Mouse (Mus musculus) kidney, embryonic 16.5 days (tissue): ENCODE data around the gene Serinc4. TPM values are rescaled to one million over a fixed set of nuclear protein-coding genes. Genes with fewer than 3 reads are reported as not detected.

Experiments used
- ATAC-seq: fragments of 200-750 bp; cut with Nextera tagmentation; 2 replicates; pipeline ENCODE4 v1.8.0; 2017; ENCODE audit warnings: moderate TSS enrichment; ENCODE audit not compliant: low FRiP score, low TSS enrichment
- H3K27ac ChIP-seq: fragments of 300-500 bp; sonication (generic); 2 replicates; pipeline ENCODE4 v1.5.1; 2014; ENCODE audit warnings: low read length
- H3K27me3 ChIP-seq: fragments of 300-500 bp; sonication (generic); 2 replicates; pipeline ENCODE4 v1.6.1; 2014; ENCODE audit warnings: low read length, control low read depth, mixed read lengths; ENCODE audit not compliant: insufficient read depth
- H3K36me3 ChIP-seq: fragments of 300-500 bp; sonication (generic); 2 replicates; pipeline ENCODE4 v1.6.1; 2014; ENCODE audit warnings: low read length, control low read depth, mixed read lengths; ENCODE audit not compliant: insufficient read depth
- H3K4me1 ChIP-seq: fragments of 300-500 bp; sonication (generic); 2 replicates; pipeline ENCODE4 v1.6.1; 2014; ENCODE audit warnings: low read length, control low read depth, mixed read lengths; ENCODE audit not compliant: insufficient read depth
- H3K4me2 ChIP-seq: fragments of 300-500 bp; sonication (generic); replicated peaks from 2 replicates; pipeline ENCODE4 v1.6.1; 2014; ENCODE audit warnings: low read depth, low read length
- H3K4me3 ChIP-seq: fragments of 300-500 bp; sonication (generic); 2 replicates; pipeline ENCODE4 v1.5.1; 2014; ENCODE audit warnings: mild to moderate bottlenecking, low read length
- H3K9ac ChIP-seq: fragments of 300-500 bp; sonication (generic); replicated peaks from 2 replicates; pipeline ENCODE4 v1.6.1; 2014; ENCODE audit warnings: low read length
- H3K9me3 ChIP-seq: fragments of 300-500 bp; sonication (generic); 2 replicates; pipeline ENCODE4 v1.6.1; 2016; ENCODE audit warnings: low read length, control low read depth
- WGBS: fragments of 180-500 bp; shearing (Covaris S2); extraction: QIAGEN DNeasy Blood & Tissue Kit; methylation state at CpG from one replicate; pipeline ENCODE4 v1.1.7; 2014; 5-methylcytosine and 5-hydroxymethylcytosine counted together
- polyA plus RNA-seq: library from polyadenylated mRNA; unstranded; fragments of >200 nt; fragmentation: Nextera tagmentation; extraction: Ambion mirVana; gene quantifications from 2 replicates; pipeline ENCODE4 v1.2.1, GENCODE M21; 2015

Serinc4 gene
- polyA plus RNA-seq, 1 experiment from 2014 or later = 0.09 TPM

DNA sequence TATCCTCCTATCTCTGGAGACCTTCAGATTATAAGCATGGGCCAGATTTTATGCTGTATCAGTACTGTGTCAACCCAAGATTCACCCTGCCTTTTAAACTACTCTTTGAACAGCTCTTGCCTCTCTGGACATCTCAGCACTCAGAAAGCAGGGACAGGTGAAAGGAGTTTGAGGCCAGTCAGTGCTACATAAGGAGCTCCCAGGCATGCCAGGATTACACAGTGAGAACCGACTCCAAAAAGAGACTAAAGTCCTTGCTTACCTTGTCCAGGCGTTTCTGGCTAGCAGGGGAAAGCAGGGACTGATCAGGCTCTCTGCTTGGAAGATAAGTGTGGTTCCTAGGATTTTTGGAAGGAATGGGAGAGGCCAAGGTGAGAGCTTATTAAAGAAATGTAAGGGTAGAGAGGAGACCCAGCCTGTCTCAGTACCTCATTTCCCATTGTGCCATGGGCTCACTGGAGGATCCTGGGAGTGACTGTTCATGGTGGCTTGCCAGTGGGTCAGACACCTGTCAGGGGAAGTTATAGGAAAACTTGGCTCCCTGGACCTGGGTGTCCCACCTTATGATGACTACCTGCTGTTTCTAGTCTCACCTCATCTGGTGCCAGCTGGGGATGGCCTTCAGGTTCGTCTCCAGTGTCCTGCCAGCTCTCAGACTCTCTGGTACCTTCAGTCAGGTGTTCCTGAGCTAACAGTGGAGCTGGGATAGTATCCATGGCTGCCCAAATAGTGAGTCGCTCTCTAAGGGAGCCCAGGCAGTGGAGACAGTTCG, 15.6 kb downstream of the Serinc4 start:
- WGBS = 68% methylated on average over 5 of the region's 5 CpGs
- H3K27me3 ChIP-seq = no peaks in the 10 kb centered on the region
- no peak overlapping the region for H3K27ac ChIP-seq
- no peak for ATAC-seq
- peaks cover 12% of the 10 kb centered on the region for H3K4me1 ChIP-seq
- no peak overlapping the region for H3K4me2 ChIP-seq
- H3K9me3 ChIP-seq = no peaks in the 10 kb centered on the region
- H3K9ac ChIP-seq = no peak overlapping the region
- peaks cover 19% of the 10 kb centered on the region for H3K36me3 ChIP-seq
- no peak overlapping the region for H3K4me3 ChIP-seq

DNA sequence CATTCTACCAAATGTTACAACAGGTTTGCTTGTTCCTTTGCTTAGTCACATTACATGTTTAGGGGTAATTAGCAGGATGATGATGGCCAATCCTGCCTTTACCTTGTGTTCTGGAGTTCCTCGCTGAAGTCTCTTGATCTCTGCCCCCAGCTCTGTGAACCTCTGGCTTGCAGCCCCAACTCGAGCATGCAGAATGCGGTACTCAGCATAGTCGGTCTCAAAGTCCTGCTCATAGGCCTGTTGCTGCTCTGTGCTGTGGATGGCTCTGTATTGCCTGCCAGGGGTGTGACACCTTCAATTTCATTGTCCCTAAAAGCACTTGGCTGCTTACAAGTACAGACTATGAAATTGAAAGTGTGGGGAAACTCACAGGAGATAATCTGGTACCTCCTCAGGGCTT, 16.8 kb downstream of the Serinc4 start:
- H3K9ac ChIP-seq = no peak overlapping the region
- H3K36me3 ChIP-seq = peaks cover 28% of the 10 kb centered on the region
- no peak overlapping the region for H3K4me2 ChIP-seq
- no peak overlapping the region for H3K4me3 ChIP-seq
- no peaks in the 10 kb centered on the region for H3K9me3 ChIP-seq
- WGBS = 61% methylated on average over 4 of the region's 4 CpGs
- H3K27ac ChIP-seq = no peak overlapping the region
- H3K4me1 ChIP-seq = peaks cover 12% of the 10 kb centered on the region
- H3K27me3 ChIP-seq = no peaks in the 10 kb centered on the region
- ATAC-seq = no peak

DNA sequence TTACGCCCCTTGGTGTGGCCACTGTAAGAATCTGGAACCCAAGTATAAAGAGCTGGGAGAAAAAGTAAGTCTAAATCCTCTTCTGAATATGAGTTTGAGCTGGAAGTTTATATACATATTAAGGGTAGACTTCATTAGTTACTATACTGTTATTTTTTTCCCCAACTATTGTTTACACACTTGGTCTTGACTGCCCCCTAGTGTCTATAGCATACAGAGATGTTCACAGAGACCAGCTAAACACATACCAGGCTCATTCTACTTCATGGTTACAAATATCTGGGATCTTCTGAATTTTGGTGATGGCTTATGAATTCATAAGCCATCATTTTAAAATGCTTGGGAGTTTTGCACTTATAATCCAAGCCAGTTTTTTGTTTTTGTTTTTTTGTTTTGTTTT, 21.7 kb downstream of the Serinc4 start:
- H3K4me3 ChIP-seq = no peak overlapping the region
- peaks cover 67% of the 10 kb centered on the region for H3K36me3 ChIP-seq
- H3K27me3 ChIP-seq = no peaks in the 10 kb centered on the region
- H3K27ac ChIP-seq = no peak overlapping the region
- no peaks in the 10 kb centered on the region for H3K4me1 ChIP-seq
- no peak overlapping the region for H3K9ac ChIP-seq
- H3K4me2 ChIP-seq = no peak overlapping the region
- 100% methylated on average over 1 of the region's 1 CpGs for WGBS
- no peaks in the 10 kb centered on the region for H3K9me3 ChIP-seq
- no peak for ATAC-seq

DNA sequence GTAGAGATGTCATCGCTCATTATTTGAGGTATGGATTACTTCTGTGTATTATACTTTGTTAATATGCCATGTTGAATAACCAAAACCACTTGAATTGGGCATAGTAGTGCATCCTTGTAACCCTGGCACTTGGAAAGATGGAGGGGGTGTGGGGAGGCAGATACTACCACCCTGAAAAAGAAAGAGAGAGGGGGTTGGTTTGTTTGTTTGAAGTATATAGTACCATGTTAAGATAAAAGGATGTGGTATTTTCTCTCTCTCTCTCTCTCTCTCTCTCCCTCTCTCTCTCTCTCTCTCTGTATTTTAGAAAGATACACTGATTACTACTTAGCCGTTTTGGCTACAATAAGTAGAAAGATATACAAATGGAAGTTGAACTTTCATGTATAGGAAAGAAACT, 30.7 kb downstream of the Serinc4 start:
- 100% methylated on average over 2 of the region's 2 CpGs for WGBS
- Histone ChIP-seq H3K27me3 (no peaks in the 10 kb centered on the region), H3K4me2 (no peak overlapping the region), H3K9me3 (no peaks in the 10 kb centered on the region), H3K9ac (no peak overlapping the region), H3K27ac (no peak overlapping the region), H3K4me3 (no peak overlapping the region), H3K4me1 (no peaks in the 10 kb centered on the region), H3K36me3 (peaks cover 72% of the 10 kb centered on the region)
- no peak for ATAC-seq

DNA sequence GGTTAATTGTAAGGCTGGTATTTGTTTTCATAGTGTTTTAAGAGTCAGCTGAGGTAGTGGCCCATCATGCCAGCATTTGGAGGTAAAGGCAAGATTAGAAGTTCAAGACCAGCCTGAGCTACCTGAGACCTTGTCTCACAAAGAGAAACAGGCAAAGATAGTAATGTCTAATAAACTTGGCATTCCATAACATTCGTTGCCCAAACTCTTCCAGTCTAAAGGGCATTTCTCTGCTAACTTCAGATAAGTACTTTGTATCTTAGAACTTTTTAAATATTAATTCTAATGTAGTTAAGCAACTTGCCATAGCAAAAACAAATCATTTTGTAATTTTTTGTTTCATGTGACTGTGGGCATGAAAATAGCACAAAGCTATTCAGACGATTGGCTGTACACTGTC, 33.4 kb downstream of the Serinc4 start:
- no peaks in the 10 kb centered on the region for H3K27me3 ChIP-seq
- H3K4me1 ChIP-seq = no peaks in the 10 kb centered on the region
- 91% methylated on average over 2 of the region's 2 CpGs for WGBS
- no peak overlapping the region for H3K27ac ChIP-seq
- no peak for ATAC-seq
- H3K4me3 ChIP-seq = no peak overlapping the region
- peaks cover 67% of the 10 kb centered on the region for H3K36me3 ChIP-seq
- H3K9ac ChIP-seq = no peak overlapping the region
- no peaks in the 10 kb centered on the region for H3K9me3 ChIP-seq
- no peak overlapping the region for H3K4me2 ChIP-seq

DNA sequence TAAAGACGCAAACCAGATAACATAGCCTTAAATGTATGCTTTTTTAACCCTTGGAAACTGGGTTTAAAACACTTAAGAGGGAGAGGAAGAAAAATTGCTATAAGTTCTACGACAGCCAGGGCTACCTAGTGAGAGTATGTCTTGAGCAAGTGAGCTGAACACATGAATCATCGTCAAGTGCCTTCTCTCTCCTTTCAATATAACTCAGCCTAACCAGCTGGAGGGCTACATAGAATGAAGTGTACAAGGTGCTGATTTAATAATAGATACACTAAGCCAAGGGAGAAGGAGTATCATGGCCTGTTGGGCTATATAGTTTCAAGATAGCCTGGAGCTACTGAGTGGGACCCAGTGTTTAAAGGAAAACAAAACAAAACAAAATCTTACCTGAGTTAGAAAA, 38.1 kb downstream of the Serinc4 start:
- Histone ChIP-seq H3K36me3 (peaks cover 46% of the 10 kb centered on the region), H3K27me3 (no peaks in the 10 kb centered on the region), H3K4me3 (no peak overlapping the region), H3K9ac (no peak overlapping the region), H3K4me1 (peaks cover 23% of the 10 kb centered on the region), H3K9me3 (no peaks in the 10 kb centered on the region), H3K4me2 (no peak overlapping the region), H3K27ac (no peak overlapping the region)
- ATAC-seq = no peak
- 87% methylated on average over 3 of the region's 3 CpGs for WGBS

DNA sequence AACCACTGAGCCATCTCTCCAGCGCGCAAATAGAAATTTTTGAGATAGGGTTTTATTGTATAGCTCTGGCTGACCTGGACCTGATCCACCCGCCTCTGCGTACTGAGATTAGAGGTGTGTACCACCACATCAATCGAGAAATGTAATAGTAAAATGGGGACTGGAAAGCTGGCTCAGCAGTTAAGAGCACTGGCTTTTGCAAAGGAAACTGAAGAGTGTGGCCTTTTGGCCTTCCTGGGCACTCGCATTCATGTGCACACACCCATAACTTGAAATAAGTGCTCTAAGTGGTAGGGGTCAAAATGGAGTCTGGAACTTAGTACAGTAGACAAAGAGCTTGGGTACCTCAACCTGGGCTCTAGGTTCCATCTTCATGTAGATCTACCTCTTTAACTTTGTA, 40.2 kb downstream of the Serinc4 start:
- Histone ChIP-seq H3K36me3 (peaks cover 29% of the 10 kb centered on the region), H3K4me2 (peak overlapping the region; percentile 72; the same call in 1 of the 2 replicates), H3K4me3 (peak overlapping the region; percentile 8), H3K27ac (no peak overlapping the region), H3K4me1 (peaks cover 31% of the 10 kb centered on the region), H3K27me3 (no peaks in the 10 kb centered on the region), H3K9ac (no peak overlapping the region), H3K9me3 (no peaks in the 10 kb centered on the region)
- no peak for ATAC-seq
- WGBS = 83% methylated on average over 6 of the region's 6 CpGs

DNA sequence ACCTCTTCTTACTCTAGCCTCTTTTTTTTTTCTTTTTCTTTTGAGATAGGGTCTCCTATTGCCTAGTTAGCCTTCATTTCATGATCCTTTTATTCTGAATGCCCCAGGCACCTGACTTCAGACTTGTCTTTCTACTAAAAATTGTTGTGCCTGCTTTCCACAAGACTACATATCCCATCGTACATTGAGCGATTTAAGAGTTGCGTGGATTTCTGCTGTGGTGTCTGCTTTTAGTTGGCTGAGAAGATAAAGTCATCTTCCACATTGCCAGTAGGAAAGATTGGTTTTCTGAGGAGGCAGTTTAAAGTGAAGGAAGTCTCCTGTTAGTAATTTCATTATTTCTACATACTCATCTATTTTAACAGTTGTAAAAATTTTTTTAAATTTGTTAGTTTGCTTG, 41.0 kb downstream of the Serinc4 start:
- H3K27ac ChIP-seq = no peak overlapping the region
- peak overlapping the region; percentile 64 for H3K9ac ChIP-seq
- peak overlapping the region; percentile 95 for H3K4me3 ChIP-seq
- H3K4me1 ChIP-seq = peaks cover 31% of the 10 kb centered on the region
- no peak for ATAC-seq
- 77% methylated on average over 3 of the region's 3 CpGs for WGBS
- no peaks in the 10 kb centered on the region for H3K27me3 ChIP-seq
- no peaks in the 10 kb centered on the region for H3K9me3 ChIP-seq
- peak overlapping the region; percentile 72 for H3K4me2 ChIP-seq
- peaks cover 27% of the 10 kb centered on the region for H3K36me3 ChIP-seq

DNA sequence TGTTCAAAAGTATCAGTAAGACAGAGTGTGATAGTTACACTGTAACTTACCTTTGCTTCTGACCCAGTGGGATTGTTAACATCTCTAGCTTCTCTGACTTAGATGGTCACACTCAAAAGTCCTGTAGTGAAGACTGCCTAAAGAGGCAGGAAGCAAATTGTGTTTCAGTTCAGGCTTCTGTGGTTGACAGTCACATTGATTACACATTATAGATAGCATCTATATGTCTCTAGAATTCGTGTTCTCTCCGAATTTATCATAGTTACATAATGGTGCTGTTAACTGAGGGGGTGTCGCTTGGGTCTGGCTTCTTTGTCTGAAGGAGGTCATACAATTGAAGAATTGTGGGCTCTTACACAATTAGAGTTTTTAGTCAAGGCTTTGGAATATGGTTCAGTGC, 41.5 kb downstream of the Serinc4 start:
- H3K9ac ChIP-seq = peak overlapping the region; percentile 64
- H3K36me3 ChIP-seq = peaks cover 25% of the 10 kb centered on the region
- H3K27me3 ChIP-seq = no peaks in the 10 kb centered on the region
- peaks cover 31% of the 10 kb centered on the region for H3K4me1 ChIP-seq
- H3K9me3 ChIP-seq = no peaks in the 10 kb centered on the region
- H3K27ac ChIP-seq = no peak overlapping the region
- H3K4me2 ChIP-seq = peak overlapping the region; percentile 72
- ATAC-seq = no peak
- peak overlapping the region; percentile 95 for H3K4me3 ChIP-seq
- 50% methylated on average over 3 of the region's 3 CpGs for WGBS

DNA sequence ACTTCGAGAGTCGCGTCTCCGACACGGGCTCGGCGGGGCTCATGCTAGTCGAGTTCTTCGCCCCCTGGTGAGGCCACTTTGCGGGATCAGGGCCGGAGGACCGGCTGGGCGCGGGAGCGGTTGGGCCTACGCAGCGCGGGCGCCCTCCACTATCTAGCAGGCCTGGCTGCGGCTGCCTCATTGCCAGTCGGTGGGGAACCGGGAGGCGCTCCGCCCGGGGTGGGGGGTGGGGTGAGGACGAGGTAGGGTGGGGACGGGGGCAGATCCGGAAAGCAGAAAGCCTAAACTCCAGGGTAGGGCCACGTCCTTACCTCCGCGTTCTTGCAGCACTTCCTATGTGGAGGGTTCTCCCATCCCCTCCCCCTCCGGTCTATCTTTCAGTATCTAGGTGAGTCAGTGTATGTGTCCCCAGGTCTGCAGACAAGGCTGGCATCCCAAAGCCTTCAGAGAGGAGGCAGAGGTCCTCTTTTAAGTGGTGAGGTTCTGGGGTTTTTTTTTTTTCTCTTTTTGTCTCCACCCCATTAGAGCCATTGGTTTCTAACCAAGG, 42.4 kb downstream of the Serinc4 start:
- H3K4me1 ChIP-seq = peaks cover 31% of the 10 kb centered on the region
- ATAC-seq = peak; percentile 50
- H3K27me3 ChIP-seq = no peaks in the 10 kb centered on the region
- H3K9ac ChIP-seq = peak overlapping the region; percentile 99
- H3K9me3 ChIP-seq = no peaks in the 10 kb centered on the region
- peaks cover 21% of the 10 kb centered on the region for H3K36me3 ChIP-seq
- peak overlapping the region; percentile 95 for H3K4me3 ChIP-seq
- peak overlapping the region; percentile 98 for H3K27ac ChIP-seq
- WGBS = 0% methylated on average over 32 of the region's 32 CpGs
- peak overlapping the region; percentile 72 for H3K4me2 ChIP-seq
